Mouse (Mus musculus) lung, postnatal 25 days (tissue): ENCODE data around the gene Aebp2.

ENCODE experiments used
- DNase-seq: peaks from one replicate; pipeline ENCODE4 v3.0.0; 2022; ENCODE audit warnings: low spot score

The Aebp2 gene

GRCm38 (mm10) chr6:140697994-140698393, 75.5 kb downstream of the Aebp2 start:
- DNase-seq, result peak; percentile 20

GRCm38 (mm10) chr6:140698596-140698995, 76.1 kb downstream of the Aebp2 start:
- no peak for DNase-seq

- DNase-seq, result no peak
These were observed 78.8 kb downstream of the Aebp2 start for GRCm38 (mm10) chr6:140701259-140701658.

- DNase-seq, result no peak
These were observed 82.7 kb downstream of the Aebp2 start for GRCm38 (mm10) chr6:140705132-140705531.

- no peak for DNase-seq
These were observed 83.6 kb downstream of the Aebp2 start for GRCm38 (mm10) chr6:140706056-140706455.

GRCm38 (mm10) chr6:140708059-140708458, 85.6 kb downstream of the Aebp2 start:
- peak; percentile 14 for DNase-seq

- DNase-seq, result no peak
These were observed 87.1 kb downstream of the Aebp2 start for GRCm38 (mm10) chr6:140709415-140710107.

- peak; percentile 61 for DNase-seq
These were observed 90.3 kb downstream of the Aebp2 start for GRCm38 (mm10) chr6:140712754-140713153.

GRCm38 (mm10) chr6:140714905-140715365, 92.5 kb downstream of the Aebp2 start:
- DNase-seq, result peak; percentile 65

GRCm38 (mm10) chr6:140722058-140722457, 99.6 kb downstream of the Aebp2 start:
- no peak for DNase-seq
